Mouse (Mus musculus) adrenal gland, postnatal 36 days (tissue): Measurements from ENCODE around the gene Rasgef1c. TPM values are rescaled to one million over a fixed set of nuclear protein-coding genes. Genes with fewer than 3 reads are reported as not detected.
A peak's percentile ranks its signal among the peaks of the same experiment; 100 is the strongest.

ENCODE experiments used
- DNase-seq, 2 experiments: peaks; one replicate each; pipeline ENCODE4 v3.0.0; 2021; ENCODE audit warnings: mixed read lengths in 1 of 2
- total RNA-seq, 2 experiments: library from RNA; stranded (reverse); gene quantifications; 2 replicates each; pipeline ENCODE4 v1.2.3; 2021

The Rasgef1c gene
- total RNA-seq, 2 experiments from 2014 or later = 0.70 to 0.72 TPM

DNA sequence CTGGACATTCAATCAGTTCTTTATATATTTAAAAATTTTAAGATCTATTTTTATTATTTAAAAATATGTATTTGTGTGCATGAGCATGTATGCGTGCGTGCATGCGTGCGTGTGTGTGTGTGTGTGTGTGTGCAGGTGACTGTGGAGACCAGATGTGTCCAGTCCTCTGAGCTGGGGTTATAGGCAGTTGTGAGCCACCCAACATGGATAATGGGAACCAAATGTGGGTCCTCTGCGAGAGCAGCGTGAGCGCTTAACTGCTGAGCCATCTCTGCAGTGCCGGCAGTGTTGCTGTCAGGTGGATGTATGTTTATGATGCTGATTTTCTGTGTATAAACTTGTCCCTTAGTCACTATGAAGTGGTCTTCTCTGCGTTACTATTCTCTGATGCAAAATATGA lies 21.9 kb downstream of the Rasgef1c start:
- DNase-seq = no peak

- DNase-seq = no peak
Observed at GRCm38 (mm10) chr11:49926183-49926582, 24.5 kb downstream of the Rasgef1c start.

DNA sequence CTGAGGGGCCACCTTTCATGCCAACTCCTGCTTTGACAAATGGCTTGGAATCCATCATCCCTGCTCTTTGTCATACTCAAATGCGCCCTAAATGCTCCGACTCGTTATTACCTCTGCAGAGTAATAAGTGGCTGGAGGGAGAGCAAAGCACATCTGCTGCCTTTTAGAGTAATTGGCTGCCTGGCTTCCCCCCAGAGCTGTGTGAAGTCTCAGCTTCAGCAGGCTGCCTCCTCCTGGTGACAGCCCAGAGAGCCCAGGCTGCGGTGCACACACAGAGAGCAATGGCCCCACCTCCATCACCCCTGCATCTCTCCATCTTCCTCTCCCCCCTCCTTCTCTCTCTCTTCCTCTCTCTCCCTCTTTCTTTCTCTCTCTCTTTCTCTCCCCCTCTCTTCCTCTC lies 25.5 kb downstream of the Rasgef1c start:
- DNase-seq = no peak

GRCm38 (mm10) chr11:49927670-49928069 lies 26.0 kb downstream of the Rasgef1c start:
- no peak for DNase-seq

- peak; percentile 53 to 58 for DNase-seq
Observed at GRCm38 (mm10) chr11:49931037-49931625, 29.5 kb downstream of the Rasgef1c start.

- DNase-seq = peak; percentile 30 to 43
Observed at GRCm38 (mm10) chr11:49931853-49932252, 30.2 kb downstream of the Rasgef1c start.

DNA sequence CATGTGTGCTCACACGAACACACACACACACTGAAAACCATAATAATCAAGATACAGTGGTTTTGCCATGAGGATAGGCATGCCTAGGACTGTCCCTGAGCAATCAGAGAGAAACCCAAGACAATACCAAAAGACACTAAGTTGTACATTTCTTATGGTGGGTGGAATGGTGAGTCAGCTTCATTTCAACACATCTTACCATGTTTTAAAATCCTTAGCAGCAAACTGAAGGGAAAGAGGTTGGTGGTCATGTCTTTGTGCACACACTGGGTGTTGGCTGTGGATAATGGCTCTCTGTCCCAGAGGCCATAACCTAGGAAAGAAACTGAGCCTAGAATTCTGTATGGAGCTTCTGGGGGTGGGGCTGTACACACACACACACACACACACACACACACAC lies 32.2 kb downstream of the Rasgef1c start:
- no peak for DNase-seq

GRCm38 (mm10) chr11:49934322-49934721 lies 32.7 kb downstream of the Rasgef1c start:
- no peak for DNase-seq

DNA sequence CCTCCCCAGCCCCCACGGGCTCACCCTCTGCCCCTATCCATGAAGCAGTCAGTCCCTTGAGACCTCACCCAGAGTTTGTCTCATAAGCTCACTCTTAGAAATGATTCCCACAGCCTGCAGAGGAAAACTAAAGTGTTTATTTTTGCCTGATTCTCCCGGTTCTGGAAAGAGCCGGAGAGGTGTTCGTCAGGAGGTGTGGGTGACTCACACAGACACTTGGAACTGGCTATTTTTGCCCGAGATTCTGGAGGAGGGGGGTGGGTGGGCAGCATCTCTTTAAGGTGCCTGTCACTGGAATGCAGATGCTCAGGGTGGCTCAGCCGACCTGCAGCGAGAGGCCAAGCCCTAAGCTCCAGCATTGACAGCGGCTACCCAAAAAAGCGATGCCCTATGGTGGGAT lies 34.8 kb downstream of the Rasgef1c start:
- no peak for DNase-seq

- no peak for DNase-seq
Observed at GRCm38 (mm10) chr11:49937779-49938178, 36.1 kb downstream of the Rasgef1c start.

- peak in 1 of 2 experiments; percentile 40 for DNase-seq
Observed at GRCm38 (mm10) chr11:49938258-49939164, 36.9 kb downstream of the Rasgef1c start.

DNA sequence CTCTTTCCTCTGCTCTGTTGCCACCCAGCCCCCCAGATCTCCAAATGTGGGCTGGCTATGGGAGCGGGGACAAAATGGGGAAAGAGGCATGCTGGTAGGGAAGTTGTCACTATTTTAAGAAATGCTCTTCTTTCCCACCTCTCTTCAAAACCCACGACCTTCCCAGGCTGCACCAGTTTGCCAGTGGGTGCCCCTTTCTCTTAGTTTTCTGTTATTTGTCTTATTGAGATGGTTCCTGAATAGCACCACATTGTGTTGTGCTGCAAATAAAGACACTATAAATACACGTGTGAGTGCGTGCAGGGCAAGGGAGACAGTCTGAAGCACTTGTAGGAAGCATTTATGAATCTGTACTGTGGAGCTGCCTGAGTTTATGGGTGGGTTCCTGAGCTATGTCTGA lies 41.2 kb downstream of the Rasgef1c start:
- no peak for DNase-seq

GRCm38 (mm10) chr11:49943901-49944300 lies 42.3 kb downstream of the Rasgef1c start:
- DNase-seq = no peak

DNA sequence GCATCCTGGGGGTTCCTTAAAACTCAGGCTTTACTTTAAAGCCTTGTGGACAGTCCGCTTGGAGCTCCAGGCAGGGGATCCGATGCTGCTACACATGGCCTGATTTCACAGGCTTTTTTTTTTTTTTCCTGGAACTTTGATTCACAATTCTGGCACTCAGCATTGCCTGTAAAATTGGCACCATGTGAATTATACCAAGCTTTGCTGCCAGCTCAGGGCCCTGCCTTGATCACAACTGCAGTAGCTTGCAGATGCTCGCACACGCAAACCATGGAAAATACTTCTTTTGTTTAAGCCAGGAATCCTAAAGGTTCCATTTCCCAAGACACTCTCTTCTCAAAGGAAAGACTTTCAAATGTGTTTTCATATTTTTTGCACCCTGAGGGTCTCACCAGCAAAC lies 44.1 kb downstream of the Rasgef1c start:
- no peak for DNase-seq

GRCm38 (mm10) chr11:49949839-49950238 lies 48.2 kb downstream of the Rasgef1c start:
- DNase-seq = no peak

- DNase-seq = no peak
Observed at GRCm38 (mm10) chr11:49953616-49954015, 52.0 kb downstream of the Rasgef1c start.

GRCm38 (mm10) chr11:49955577-49956261 lies 54.1 kb downstream of the Rasgef1c start:
- DNase-seq = peak; percentile 71 to 82

GRCm38 (mm10) chr11:49958017-49958416 lies 56.4 kb downstream of the Rasgef1c start:
- DNase-seq = no peak

DNA sequence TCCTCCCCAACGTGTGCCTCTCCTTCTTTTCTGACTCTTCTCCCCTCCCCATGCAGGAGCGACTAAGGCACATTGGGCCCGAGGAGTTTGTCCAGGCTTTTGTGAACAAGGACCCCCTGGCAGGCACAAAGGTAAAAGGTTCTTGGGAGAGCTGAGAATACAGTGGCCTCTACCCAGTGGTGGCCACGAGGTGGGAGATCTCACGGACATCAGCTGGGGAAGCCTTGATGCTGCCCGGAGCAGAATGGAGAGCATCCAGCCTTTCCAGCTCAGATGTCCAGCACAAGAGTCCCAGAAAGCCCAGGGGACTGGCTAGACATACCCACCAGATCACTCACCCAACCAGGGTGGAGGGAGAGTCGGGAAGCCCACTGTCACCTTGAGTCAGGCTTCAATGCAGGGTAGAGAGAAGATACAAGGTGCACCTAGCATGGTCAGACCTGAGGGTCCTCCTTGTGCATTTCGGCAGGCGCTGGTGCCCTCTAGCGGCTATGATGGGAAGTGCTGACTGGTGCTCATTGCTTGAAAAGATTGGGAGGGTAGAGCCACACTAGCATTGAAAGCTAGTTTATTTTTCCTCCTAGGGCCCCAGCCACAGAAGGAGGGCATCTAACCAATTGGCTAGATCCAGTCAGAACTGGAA lies 59.6 kb downstream of the Rasgef1c start:
- peak; percentile 64 to 71 for DNase-seq

DNA sequence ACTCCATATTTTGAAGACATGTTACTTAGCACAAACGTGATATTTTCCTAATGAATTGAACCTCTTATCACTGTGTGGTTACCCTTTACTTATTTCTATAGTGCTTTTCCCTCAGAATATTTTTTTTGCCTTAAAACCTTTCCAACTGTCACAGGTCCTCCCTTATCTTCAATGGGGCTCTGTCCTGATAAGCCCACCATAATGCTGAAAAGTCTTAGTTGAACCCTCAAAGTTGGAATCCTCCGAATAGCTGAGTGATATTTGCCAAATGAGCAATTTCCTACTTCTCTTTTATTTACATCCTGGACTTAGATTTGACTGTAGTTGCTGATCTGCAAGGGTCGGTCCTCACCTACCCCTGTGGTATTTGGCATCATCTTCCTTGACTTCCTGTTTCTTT lies 63.7 kb downstream of the Rasgef1c start:
- DNase-seq = no peak

GRCm38 (mm10) chr11:49969692-49970091 lies 68.1 kb downstream of the Rasgef1c start:
- no peak for DNase-seq

DNA sequence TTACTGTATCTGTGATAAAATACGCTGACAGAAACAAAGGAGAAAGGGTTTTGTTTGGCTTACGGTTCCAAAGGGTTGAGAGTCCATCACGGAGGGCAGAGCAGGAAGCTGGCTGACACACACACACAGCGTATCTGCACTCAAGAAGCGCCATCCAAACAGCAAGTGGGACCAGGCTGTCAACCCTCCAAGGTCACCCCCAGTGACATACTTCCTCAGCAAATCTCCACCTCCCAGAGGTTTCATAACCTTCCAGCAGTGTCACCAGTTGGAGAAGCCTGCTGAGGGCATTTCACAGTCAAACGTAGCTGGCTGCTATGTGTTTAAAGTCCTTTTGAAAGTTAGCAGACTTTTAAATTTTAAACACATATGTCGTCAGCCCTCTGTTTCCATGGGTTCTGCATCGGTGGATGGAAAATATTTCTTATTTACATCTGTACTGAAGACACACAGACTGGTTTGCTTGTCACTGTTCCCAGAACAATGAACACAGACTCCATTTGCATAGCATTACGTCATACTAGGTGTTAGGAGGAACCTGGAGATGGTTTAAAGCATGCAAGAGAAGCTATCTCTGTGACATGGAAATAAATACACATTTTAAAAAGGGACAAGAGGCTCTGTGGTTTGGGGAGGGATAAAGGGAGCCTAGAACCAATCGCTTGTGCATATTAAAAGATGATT lies 72.2 kb downstream of the Rasgef1c start:
- no peak for DNase-seq
